Mouse (Mus musculus): ENCODE results near the gene Luc7l3. TPM values are rescaled to one million over a fixed set of nuclear protein-coding genes. Genes with fewer than 3 reads are reported as not detected.

Luc7l3 gene
- total and polyA plus RNA-seq, 3 experiments, result 38.7 to 260 (median 238) TPM

DNA sequence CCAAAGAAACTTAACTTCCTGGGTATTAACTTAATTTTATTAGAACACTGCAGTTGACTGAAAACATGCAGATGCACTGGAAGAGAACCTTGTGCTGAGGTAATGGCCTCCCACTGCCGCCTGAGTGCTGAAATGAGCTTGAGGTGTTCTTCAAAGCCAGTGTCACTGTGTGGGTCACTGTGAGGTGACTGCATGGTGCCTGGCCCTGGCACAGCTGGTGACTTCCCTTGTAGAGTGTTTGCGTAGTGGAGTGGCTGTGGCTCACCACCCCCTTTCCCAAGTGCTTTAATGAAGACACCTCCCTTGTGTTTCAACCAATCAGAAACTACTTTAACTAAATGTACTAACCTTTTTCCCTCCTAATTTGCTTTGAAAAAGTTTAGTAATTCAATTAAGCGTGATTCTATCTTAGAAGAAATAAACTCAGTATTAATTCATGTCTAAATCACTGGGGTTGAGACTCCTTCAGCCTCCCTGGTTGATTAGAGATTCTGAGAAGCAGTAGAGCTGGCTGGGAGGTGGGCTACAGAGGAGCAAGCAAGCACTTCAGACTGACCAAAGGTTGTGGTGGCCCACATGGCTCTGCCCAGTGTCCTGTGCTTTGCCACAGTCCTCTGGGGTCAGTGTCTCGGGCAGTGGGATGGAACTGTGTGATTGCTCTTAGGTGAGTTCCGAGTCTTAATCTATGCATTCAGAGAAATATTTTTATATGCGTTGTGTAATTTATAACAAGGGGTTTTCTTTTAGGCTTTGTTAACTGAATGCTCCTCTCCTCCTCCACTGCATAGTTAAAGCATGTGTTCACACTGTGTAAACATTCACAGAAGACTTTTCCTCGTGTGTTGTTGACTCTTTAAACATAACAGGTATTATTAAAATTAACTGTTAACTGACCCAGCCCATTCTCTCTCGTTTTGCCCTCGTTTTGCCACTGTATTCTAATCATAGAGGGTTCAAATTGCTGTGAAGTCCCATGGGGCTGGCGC lies 19.5 kb upstream of the Luc7l3 start:
- ATAC-seq (ENCODE audit: extremely low read depth, insufficient number of reproducible peaks, low FRiP score, poor library complexity, severe bottlenecking), result no peak
- H3K4me1 ChIP-seq (ENCODE audit: insufficient read depth, low read depth, low read length), result no peaks in the 10 kb centered on the region
- H3K27me3 ChIP-seq (ENCODE audit: insufficient read depth, low read length), result peaks cover 21% of the 10 kb centered on the region
- TF ChIP-seq CTCF (IDR thresholded peaks at IDR 0.05; ENCODE audit: low read depth, low read length), result no peak
- no peak for TF ChIP-seq POLR2AphosphoS5 (IDR thresholded peaks at IDR 0.05; ENCODE audit: insufficient replicate concordance, low read depth, low read length)
- TF ChIP-seq GATA1 (IDR thresholded peaks at IDR 0.05; ENCODE audit: borderline replicate concordance, low read length), result no peak
- TF ChIP-seq GATA2 (IDR thresholded peaks at IDR 0.05; ENCODE audit: borderline replicate concordance, low read depth, low read length), result no peak
- no peak for TF ChIP-seq TAL1 (conservative IDR thresholded peaks at IDR 0.05; ENCODE audit: low read depth, low read length)
- H3K36me3 ChIP-seq (replicated peaks), result peaks cover 50% of the 10 kb centered on the region
- no peaks in the 10 kb centered on the region for H3K9me3 ChIP-seq (replicated peaks)
- no peak for DNase-seq (ENCODE audit: low spot score)
- no peak overlapping the region for H3K4me3 ChIP-seq (ENCODE audit: low read depth, low read length)

DNA sequence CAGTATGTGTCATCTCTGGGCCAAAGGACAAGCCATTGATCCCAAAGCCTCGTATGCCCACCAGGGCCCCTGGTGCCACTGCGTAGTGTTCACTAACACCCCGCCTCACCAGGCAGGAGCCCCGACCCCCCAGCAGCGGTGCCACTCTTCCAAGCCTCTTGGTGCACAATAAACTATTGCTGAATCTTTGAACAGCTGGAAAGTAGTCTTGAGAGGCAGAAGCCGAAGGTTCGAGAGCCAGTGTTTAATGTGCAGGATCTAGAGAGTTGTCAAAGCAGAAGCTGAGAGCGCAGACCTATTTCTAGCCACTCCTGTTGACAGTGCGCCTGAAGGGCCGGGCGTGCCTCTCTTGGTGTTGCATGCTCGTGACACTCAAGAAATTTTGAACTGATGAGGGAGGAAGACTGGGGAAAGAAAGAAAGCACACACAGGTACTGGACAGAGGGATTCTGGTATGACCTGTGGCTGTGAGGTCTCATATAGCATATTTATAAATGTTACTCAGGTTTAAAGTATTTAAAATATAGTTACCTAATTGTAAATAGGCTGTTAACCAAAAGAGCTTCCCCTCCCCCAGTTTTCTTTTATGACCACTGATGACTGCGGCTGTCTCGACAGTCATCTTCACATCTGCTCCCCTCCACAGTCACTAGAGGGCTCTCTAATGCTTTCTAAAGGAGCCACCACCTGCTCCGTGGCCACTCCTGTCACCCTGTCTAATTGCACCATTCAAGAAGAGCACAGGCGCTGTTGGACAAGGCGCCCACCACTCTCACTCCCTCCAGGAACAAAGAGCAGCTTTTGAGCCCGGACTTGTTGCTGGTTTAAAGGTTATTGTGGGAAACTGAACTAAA lies 18.2 kb upstream of the Luc7l3 start:
- DNase-seq (ENCODE audit: low spot score) (peak; percentile 15), ATAC-seq (ENCODE audit: extremely low read depth, insufficient number of reproducible peaks, low FRiP score, poor library complexity, severe bottlenecking) (no peak)
- TF ChIP-seq GATA2 (IDR thresholded peaks at IDR 0.05; ENCODE audit: borderline replicate concordance, low read depth, low read length) (no peak), GATA1 (IDR thresholded peaks at IDR 0.05; ENCODE audit: borderline replicate concordance, low read length) (no peak), CTCF (IDR thresholded peaks at IDR 0.05; ENCODE audit: low read depth, low read length) (no peak), TAL1 (conservative IDR thresholded peaks at IDR 0.05; ENCODE audit: low read depth, low read length) (no peak)
- Histone ChIP-seq H3K27me3 (ENCODE audit: insufficient read depth, low read length) (peaks cover 10% of the 10 kb centered on the region; the same call in 1 of the 2 replicates), H3K9me3 (replicated peaks) (no peaks in the 10 kb centered on the region), H3K36me3 (replicated peaks) (peaks cover 60% of the 10 kb centered on the region), H3K4me1 (ENCODE audit: insufficient read depth, low read depth, low read length) (no peaks in the 10 kb centered on the region), H3K4me3 (ENCODE audit: low read depth, low read length) (no peak overlapping the region)

DNA sequence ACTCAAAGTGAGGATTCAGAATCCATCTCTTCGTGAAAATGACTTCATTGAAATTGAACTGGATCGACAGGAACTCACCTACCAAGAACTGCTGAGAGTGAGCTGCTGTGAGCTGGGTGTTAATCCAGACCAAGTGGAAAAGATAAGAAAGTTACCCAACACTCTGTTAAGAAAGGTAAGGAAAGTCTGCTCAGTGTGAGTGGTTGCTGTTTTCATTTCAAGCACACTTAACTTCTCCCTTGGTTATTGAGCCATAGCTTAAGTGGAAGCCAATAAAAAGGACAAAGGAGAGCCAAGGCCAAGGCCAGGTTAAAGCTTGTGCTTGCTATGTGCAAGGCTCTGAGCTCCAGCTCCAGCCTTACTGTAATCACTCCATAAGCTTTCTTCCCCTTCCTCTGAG lies 16.6 kb upstream of the Luc7l3 start:
- DNase-seq (ENCODE audit: low spot score), result no peak
- Histone ChIP-seq H3K9me3 (replicated peaks) (no peaks in the 10 kb centered on the region), H3K4me3 (ENCODE audit: low read depth, low read length) (no peak overlapping the region), H3K4me1 (ENCODE audit: insufficient read depth, low read depth, low read length) (peaks cover 12% of the 10 kb centered on the region), H3K36me3 (replicated peaks) (peaks cover 74% of the 10 kb centered on the region), H3K27me3 (ENCODE audit: insufficient read depth, low read length) (no peaks in the 10 kb centered on the region)
- no peak for ATAC-seq (ENCODE audit: extremely low read depth, insufficient number of reproducible peaks, low FRiP score, poor library complexity, severe bottlenecking)
- TF ChIP-seq CTCF (IDR thresholded peaks at IDR 0.05; ENCODE audit: low read depth, low read length) (no peak), POLR2AphosphoS5 (IDR thresholded peaks at IDR 0.05; ENCODE audit: insufficient replicate concordance, low read depth, low read length) (no peak), GATA2 (IDR thresholded peaks at IDR 0.05; ENCODE audit: borderline replicate concordance, low read depth, low read length) (no peak)

DNA sequence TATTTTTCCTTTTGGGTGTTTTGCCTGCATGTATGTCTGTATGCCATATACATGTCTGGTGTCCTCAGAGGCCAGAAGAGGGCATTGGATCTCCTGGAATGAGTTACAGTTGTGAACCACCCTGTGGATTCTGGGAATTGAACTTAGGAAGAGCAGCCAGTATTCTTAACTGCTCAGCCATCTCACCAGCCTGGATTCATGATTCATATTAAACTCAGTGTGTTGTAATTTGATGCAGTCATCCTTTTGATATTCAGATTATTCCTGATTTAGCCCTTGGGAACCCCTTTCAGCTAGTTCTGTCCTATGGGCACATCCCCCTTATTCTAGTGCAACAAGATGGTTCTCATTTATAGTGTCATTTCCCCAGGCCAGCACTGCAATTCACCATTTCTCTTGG lies 14.8 kb upstream of the Luc7l3 start:
- peaks cover 12% of the 10 kb centered on the region for H3K4me1 ChIP-seq (ENCODE audit: insufficient read depth, low read depth, low read length)
- peaks cover 76% of the 10 kb centered on the region for H3K36me3 ChIP-seq (replicated peaks)

DNA sequence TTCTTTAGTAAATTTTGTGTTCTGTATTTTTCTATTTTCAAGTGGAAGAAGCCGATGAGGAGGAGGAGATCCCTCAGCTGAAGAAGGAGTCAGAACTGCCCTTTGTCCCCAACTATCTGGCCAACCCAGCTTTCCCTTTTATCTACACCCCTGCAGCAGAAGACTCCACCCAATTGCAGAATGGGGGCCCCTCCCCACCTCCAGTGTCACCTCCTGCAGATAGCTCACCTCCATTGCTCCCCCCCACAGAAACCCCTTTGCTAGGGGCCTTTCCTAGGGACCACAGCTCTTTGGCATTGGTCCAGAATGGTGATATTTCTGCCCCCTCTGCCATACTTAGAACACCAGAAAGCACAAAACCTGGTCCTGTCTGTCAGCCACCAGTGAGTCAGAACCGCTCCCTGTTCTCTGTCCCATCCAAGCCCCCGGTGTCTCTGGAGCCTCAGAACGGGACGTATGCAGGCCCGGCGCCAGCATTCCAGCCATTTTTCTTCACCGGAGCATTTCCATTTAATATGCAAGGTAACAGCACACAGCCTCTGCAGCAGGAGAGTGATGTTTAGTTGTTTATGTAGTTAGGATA lies 12.7 kb upstream of the Luc7l3 start:
- H3K4me3 ChIP-seq (ENCODE audit: low read depth, low read length), result no peak overlapping the region
- H3K9me3 ChIP-seq (replicated peaks), result no peaks in the 10 kb centered on the region
- TF ChIP-seq GATA1 (IDR thresholded peaks at IDR 0.05; ENCODE audit: borderline replicate concordance, low read length) (no peak), POLR2AphosphoS5 (IDR thresholded peaks at IDR 0.05; ENCODE audit: insufficient replicate concordance, low read depth, low read length) (no peak), TAL1 (conservative IDR thresholded peaks at IDR 0.05; ENCODE audit: low read depth, low read length) (no peak), CTCF (IDR thresholded peaks at IDR 0.05; ENCODE audit: low read depth, low read length) (no peak), GATA2 (IDR thresholded peaks at IDR 0.05; ENCODE audit: borderline replicate concordance, low read depth, low read length) (no peak)
- H3K36me3 ChIP-seq (replicated peaks), result peaks cover 68% of the 10 kb centered on the region
- ATAC-seq (ENCODE audit: extremely low read depth, insufficient number of reproducible peaks, low FRiP score, poor library complexity, severe bottlenecking) (no peak), DNase-seq (ENCODE audit: low spot score) (no peak)
- peaks cover 19% of the 10 kb centered on the region for H3K4me1 ChIP-seq (ENCODE audit: insufficient read depth, low read depth, low read length)
- H3K27me3 ChIP-seq (ENCODE audit: insufficient read depth, low read length), result no peaks in the 10 kb centered on the region

More for the DNA sequence above, 14.8 kb upstream of the Luc7l3 start:
- TF ChIP-seq GATA1 (IDR thresholded peaks at IDR 0.05; ENCODE audit: borderline replicate concordance, low read length), result no peak
- TF ChIP-seq POLR2AphosphoS5 (IDR thresholded peaks at IDR 0.05; ENCODE audit: insufficient replicate concordance, low read depth, low read length), result no peak
- no peak for TF ChIP-seq CTCF (IDR thresholded peaks at IDR 0.05; ENCODE audit: low read depth, low read length)
- no peak for TF ChIP-seq TAL1 (conservative IDR thresholded peaks at IDR 0.05; ENCODE audit: low read depth, low read length)
- no peak for TF ChIP-seq GATA2 (IDR thresholded peaks at IDR 0.05; ENCODE audit: borderline replicate concordance, low read depth, low read length)
- no peaks in the 10 kb centered on the region for H3K27me3 ChIP-seq (ENCODE audit: insufficient read depth, low read length)
- H3K4me3 ChIP-seq (ENCODE audit: low read depth, low read length), result no peak overlapping the region
- ATAC-seq (ENCODE audit: extremely low read depth, insufficient number of reproducible peaks, low FRiP score, poor library complexity, severe bottlenecking) (no peak), DNase-seq (ENCODE audit: low spot score) (no peak)
- no peaks in the 10 kb centered on the region for H3K9me3 ChIP-seq (replicated peaks)

Measured in G1E (cell line).